Mouse (Mus musculus): ENCODE measurements around the gene Gm20931. TPM values are rescaled to one million over a fixed set of nuclear protein-coding genes. Genes with fewer than 3 reads are reported as not detected.

The Gm20931 gene
- polyA plus RNA-seq (2012; rRNA removed), result not detected in 2 replicates

DNA sequence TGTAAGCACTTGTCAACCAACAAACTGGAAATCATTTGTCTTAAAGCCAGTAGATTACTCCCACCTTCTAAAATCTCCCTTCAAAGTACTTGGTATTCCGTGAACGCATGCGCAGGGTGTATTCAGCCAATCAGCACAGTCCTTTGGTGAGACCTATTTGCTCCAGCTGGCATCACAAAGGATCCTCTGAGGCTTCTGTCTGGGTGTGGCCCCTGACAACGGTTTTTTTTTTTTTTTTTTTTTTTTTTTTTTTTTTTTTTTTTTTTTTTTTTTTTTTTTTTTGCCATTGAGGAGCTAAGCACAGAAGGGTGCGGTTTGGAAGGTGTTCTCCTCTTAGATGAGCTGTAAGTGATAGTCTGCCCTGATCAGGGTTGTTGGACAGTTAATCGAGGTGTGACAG lies at the start of gene Gm20931:
Gm20931 (plus strand) TSS at position 301 of the 400 bp plus-strand sequence.

